In genomic region chr3:49946845-49947244, GRCm38 (mm10) we compare ENCODE assay signal across 11 mouse cellular contexts.
DNase-seq lines count a peak whose midpoint lies in the region; ATAC-seq and TF ChIP-seq lines count a peak whose summit lies in the region.
"Had no signal": no experiment of that assay in that cellular context is flagged by ENCODE, and none has a peak within 500 bp of the region (broad histone marks: within the 10 kb centered on the region; RNA-seq: fewer than 3 reads in every experiment).

No protein-coding gene starts in this region.

- H3K9me3 ChIP-seq in embryonic facial prominence, embryonic 14.5 days (ENCODE audit: control insufficient read depth, low read length), result no peaks in the 10 kb centered on the region
- no peaks in the 10 kb centered on the region for H3K9me3 ChIP-seq in embryonic facial prominence, embryonic 10.5 days
- no peaks in the 10 kb centered on the region for H3K9me3 ChIP-seq in lung, postnatal 0 days (ENCODE audit: low read length)
- H3K9me3 ChIP-seq in hindbrain, embryonic 16.5 days (ENCODE audit: control insufficient read depth, low read length), result no peaks in the 10 kb centered on the region
- H3K9me3 ChIP-seq: heart, embryonic 15.5 days had no signal

- peak; percentile 88 for DNase-seq in embryonic facial prominence, embryonic 14.5 days (ENCODE audit: low spot score)
- no peak for DNase-seq in embryonic facial prominence, embryonic 10.5 days (ENCODE audit: low spot score)
- peak; percentile 86 for DNase-seq in NIH3T3 (ENCODE audit: low read depth)
- peak; percentile 60 for DNase-seq in kidney, adult 2 months
- DNase-seq in lung, postnatal 0 days (ENCODE audit: low spot score), result peak; percentile 82
- DNase-seq: cerebellum, postnatal 36 days had no signal

- TF ChIP-seq POLR2A in kidney, adult 2 months (IDR thresholded peaks at IDR 0.05; ENCODE audit: low read depth, low read length), result no peak

- no peak overlapping the region for H3K4me3 ChIP-seq in embryonic facial prominence, embryonic 14.5 days (ENCODE audit: low read depth, low read length)
- no peak overlapping the region for H3K4me3 ChIP-seq in embryonic facial prominence, embryonic 10.5 days
- no peak overlapping the region for H3K4me3 ChIP-seq in kidney, adult 2 months (ENCODE audit: insufficient read depth, low read depth, low read length)
- H3K4me3 ChIP-seq in lung, postnatal 0 days (ENCODE audit: low read depth, low read length), result no peak overlapping the region
- no peak overlapping the region for H3K4me3 ChIP-seq in hindbrain, embryonic 16.5 days (ENCODE audit: low read length)
- H3K4me3 ChIP-seq: heart, embryonic 15.5 days had no signal

- H3K27me3 ChIP-seq in embryonic facial prominence, embryonic 14.5 days (replicated peaks; ENCODE audit: control insufficient read depth, insufficient read depth, low read length), result no peaks in the 10 kb centered on the region
- no peaks in the 10 kb centered on the region for H3K27me3 ChIP-seq in embryonic facial prominence, embryonic 10.5 days (replicated peaks; ENCODE audit: low read depth, poor library complexity, severe bottlenecking)
- H3K27me3 ChIP-seq in kidney, adult 2 months (replicated peaks; ENCODE audit: control insufficient read depth, insufficient read depth, low read length), result no peaks in the 10 kb centered on the region
- H3K27me3 ChIP-seq in lung, postnatal 0 days (replicated peaks; ENCODE audit: insufficient read depth, low read length), result no peaks in the 10 kb centered on the region
- H3K27me3 ChIP-seq in hindbrain, embryonic 16.5 days (replicated peaks; ENCODE audit: control insufficient read depth, insufficient read depth, low read length), result no peaks in the 10 kb centered on the region
- H3K27me3 ChIP-seq: heart, embryonic 15.5 days had no signal

- 30% methylated on average over 2 of the region's 2 CpGs for WGBS in embryonic facial prominence, embryonic 14.5 days
- 48% methylated on average over 2 of the region's 2 CpGs for WGBS in embryonic facial prominence, embryonic 10.5 days
- WGBS in kidney, adult 2 months, result 39% methylated on average over 2 of the region's 2 CpGs
- WGBS in lung, postnatal 0 days, result 22% methylated on average over 2 of the region's 2 CpGs
- 53% methylated on average over 2 of the region's 2 CpGs for WGBS in hindbrain, embryonic 16.5 days

- H3K36me3 ChIP-seq in embryonic facial prominence, embryonic 14.5 days (ENCODE audit: control insufficient read depth, insufficient read depth, low read length), result no peaks in the 10 kb centered on the region
- H3K36me3 ChIP-seq in embryonic facial prominence, embryonic 10.5 days (replicated peaks), result no peaks in the 10 kb centered on the region
- no peaks in the 10 kb centered on the region for H3K36me3 ChIP-seq in kidney, adult 2 months (ENCODE audit: control insufficient read depth, insufficient read depth, low read length)
- H3K36me3 ChIP-seq in lung, postnatal 0 days (ENCODE audit: insufficient read depth, low read length), result no peaks in the 10 kb centered on the region
- no peaks in the 10 kb centered on the region for H3K36me3 ChIP-seq in hindbrain, embryonic 16.5 days (ENCODE audit: control insufficient read depth, insufficient read depth, low read length)
- H3K36me3 ChIP-seq: heart, embryonic 15.5 days had no signal

- no peak overlapping the region for H3K27ac ChIP-seq in embryonic facial prominence, embryonic 14.5 days (replicated peaks; ENCODE audit: low read depth, low read length)
- H3K27ac ChIP-seq in embryonic facial prominence, embryonic 10.5 days (replicated peaks), result no peak overlapping the region
- H3K27ac ChIP-seq in kidney, adult 2 months (ENCODE audit: insufficient read depth, low read depth, low read length), result no peak overlapping the region
- H3K27ac ChIP-seq in lung, postnatal 0 days (ENCODE audit: low read length), result no peak overlapping the region
- no peak overlapping the region for H3K27ac ChIP-seq in hindbrain, embryonic 16.5 days (ENCODE audit: low read depth, low read length)
- H3K27ac ChIP-seq: heart, embryonic 15.5 days; liver, embryonic 14.5 days had no signal

- no peak for TF ChIP-seq CTCF in kidney, adult 2 months (conservative IDR thresholded peaks at IDR 0.05; ENCODE audit: insufficient read depth, insufficient read length, low read depth, low read length)
- TF ChIP-seq CTCF in lung, postnatal 0 days (IDR thresholded peaks at IDR 0.05), result no peak

- no peak overlapping the region for H3K9ac ChIP-seq in embryonic facial prominence, embryonic 14.5 days (ENCODE audit: low read depth, low read length)
- H3K9ac ChIP-seq in lung, postnatal 0 days (replicated peaks; ENCODE audit: low read depth), result no peak overlapping the region
- no peak overlapping the region for H3K9ac ChIP-seq in hindbrain, embryonic 16.5 days (ENCODE audit: low read depth, low read length)
- H3K9ac ChIP-seq: heart, embryonic 15.5 days; liver, embryonic 14.5 days had no signal

- no peak for ATAC-seq in embryonic facial prominence, embryonic 14.5 days (ENCODE audit: low read depth)
- ATAC-seq in lung, postnatal 0 days, result peak; percentile 70
- ATAC-seq in monocyte, adult 5-6 weeks (replicated peaks; ENCODE audit: insufficient number of reproducible peaks, low FRiP score, low TSS enrichment, poor library complexity, severe bottlenecking), result no peak
- no peak for ATAC-seq in hindbrain, embryonic 16.5 days
- no peak for ATAC-seq in frontal cortex, adult (ENCODE audit: low TSS enrichment)

- H3K4me2 ChIP-seq in embryonic facial prominence, embryonic 14.5 days (ENCODE audit: low read depth, low read length), result no peak overlapping the region
- H3K4me2 ChIP-seq in lung, postnatal 0 days (replicated peaks; ENCODE audit: low read depth, low read length), result no peak overlapping the region
- H3K4me2 ChIP-seq in hindbrain, embryonic 16.5 days (ENCODE audit: low read length), result no peak overlapping the region
- H3K4me2 ChIP-seq: heart, embryonic 15.5 days had no signal

- no peaks in the 10 kb centered on the region for H3K4me1 ChIP-seq in embryonic facial prominence, embryonic 14.5 days (ENCODE audit: control insufficient read depth, insufficient read depth, low read length)
- H3K4me1 ChIP-seq in embryonic facial prominence, embryonic 10.5 days, result no peaks in the 10 kb centered on the region
- no peaks in the 10 kb centered on the region for H3K4me1 ChIP-seq in kidney, adult 2 months (ENCODE audit: control insufficient read depth, insufficient read depth, low read length)
- no peaks in the 10 kb centered on the region for H3K4me1 ChIP-seq in lung, postnatal 0 days (ENCODE audit: insufficient read depth, low read depth, low read length)
- no peaks in the 10 kb centered on the region for H3K4me1 ChIP-seq in hindbrain, embryonic 16.5 days (ENCODE audit: control insufficient read depth, insufficient read depth, low read depth, low read length)
- H3K4me1 ChIP-seq: heart, embryonic 15.5 days had no signal

- peak; percentile 26; the same call in 1 of the 2 replicates for TF ChIP-seq EP300 in lung, postnatal 0 days (IDR thresholded peaks at IDR 0.05)
